Mouse (Mus musculus) lung, postnatal 14 days (tissue): ENCODE results near the gene Apcs.

Experiments used
- DNase-seq: peaks from one replicate; pipeline ENCODE4 v3.0.0; 2021

Gene Apcs

DNA sequence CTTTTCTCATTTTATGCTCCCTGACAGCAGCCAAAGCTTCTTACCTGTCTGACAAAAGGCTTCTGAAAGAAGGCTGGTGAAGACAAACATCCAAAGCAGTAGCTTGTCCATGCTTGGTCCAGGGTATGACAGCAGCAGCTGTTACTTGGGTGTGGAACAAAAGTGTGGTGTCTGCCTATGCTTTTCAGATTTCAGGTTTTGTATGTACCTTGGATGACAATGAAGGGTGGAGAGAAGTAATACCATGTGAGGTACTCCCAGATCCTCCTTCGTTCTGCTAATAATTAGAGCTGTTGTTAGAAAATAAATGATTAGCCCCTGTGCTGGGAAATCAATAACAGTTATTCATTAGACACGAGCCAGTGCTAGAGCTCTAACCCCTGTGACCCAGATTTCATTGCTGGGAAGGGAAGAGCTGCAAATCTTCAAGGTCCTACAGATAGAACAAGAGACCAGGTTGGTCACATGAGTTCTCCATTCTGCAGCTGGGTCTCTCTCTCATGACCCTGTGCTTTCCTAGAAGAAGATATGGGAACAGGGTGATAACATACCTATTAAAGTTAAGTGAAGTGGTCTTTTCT lies at the start of gene Apcs:
Apcs (minus strand) TSS at position 265 of the 581 bp plus-strand sequence.
- DNase-seq: no peak

DNA sequence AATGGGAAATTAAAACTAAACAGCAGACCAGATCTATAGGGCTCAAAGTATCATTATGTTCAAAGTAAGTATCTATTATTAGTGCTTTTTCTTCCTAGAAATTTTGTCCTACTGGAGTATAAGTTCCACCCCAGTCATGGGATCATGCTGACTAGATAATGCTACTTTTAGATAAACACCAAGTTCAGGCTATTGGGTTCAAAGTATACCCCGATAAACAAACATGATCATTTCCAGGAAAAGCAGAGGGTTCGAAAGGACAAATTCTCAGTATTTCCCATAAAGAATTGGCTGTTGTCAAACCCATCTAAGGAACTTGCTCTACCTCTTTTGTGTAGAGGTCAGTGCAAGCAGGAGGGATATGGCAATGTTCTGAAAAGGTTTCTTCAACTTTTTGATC lies 37.4 kb upstream of the Apcs start:
- no peak for DNase-seq

DNA sequence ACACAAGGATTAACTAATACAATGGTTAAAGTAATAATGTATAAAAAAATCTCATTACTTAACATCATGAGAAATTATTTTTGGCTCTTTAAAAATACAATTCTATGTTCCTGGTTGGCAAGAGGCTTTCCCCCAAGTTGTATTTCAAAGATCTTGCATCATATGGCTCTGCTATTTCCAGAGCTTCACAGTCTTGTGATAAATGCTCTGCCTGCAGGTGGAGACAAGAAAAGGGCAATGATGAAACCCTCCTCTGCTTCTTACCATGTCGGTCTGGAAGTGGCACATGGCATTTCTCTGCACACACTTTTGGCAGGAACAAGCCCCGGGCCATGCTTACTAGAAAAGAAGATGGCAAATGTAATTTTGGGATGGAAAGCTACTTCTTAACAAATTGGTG lies 23.6 kb upstream of the Apcs start:
- no peak for DNase-seq

DNA sequence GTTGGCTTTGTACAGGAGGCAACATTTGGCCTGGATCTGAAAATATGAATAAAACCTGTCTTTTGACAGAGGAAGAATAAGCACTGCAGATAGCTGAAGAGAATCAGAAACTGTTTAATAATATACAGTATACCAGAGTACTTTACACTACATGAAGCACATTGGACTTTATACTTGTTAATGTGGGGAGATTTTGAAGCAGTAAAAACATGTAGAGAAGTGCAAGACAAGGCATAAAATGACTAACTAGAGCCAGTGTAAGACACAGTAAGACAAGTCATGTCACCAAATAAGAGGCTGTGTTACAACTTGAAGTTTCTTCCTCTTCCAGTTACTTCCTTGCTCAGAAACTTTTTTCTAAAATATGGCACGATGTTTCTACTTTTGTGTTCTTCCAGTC lies 22.3 kb upstream of the Apcs start:
- DNase-seq: no peak

DNA sequence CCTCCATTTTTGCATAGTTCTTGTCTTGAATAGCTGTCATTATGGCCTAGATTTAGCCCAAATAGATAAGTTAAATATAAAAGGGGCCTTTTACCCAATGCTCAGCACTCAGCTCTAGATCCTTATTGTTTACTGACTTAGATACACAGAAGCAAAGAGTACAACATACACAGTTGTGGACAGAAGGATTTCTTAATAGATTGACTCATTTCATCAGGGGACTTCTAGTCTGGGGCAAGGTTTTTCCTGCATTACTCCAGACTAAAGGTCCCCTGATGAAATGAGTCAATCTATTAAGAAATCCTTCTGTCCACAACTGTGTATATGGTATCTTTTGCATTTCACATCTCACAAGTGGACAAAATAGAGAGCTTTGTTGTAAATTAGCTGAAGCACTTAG lies 8.5 kb upstream of the Apcs start:
- no peak for DNase-seq

DNA sequence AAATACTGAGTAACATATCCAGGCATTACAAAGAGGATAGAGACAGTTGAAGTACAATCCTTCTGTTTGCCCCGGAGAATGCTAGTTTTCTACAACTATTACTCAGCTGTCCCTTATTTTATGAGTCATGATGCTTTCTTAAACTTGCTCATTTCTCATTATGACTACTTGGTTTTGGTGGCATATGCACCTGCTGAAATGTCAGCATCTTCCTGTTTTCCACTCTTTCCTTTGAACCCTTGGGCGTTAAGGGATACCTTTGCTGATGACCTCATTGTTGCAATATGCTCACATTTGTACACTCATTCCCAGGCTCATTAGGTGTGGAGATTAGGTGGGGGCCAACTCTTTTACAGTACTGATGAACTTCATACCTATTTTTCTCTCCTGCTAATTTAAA lies 594 bp upstream of the Apcs start:
- no peak for DNase-seq

DNA sequence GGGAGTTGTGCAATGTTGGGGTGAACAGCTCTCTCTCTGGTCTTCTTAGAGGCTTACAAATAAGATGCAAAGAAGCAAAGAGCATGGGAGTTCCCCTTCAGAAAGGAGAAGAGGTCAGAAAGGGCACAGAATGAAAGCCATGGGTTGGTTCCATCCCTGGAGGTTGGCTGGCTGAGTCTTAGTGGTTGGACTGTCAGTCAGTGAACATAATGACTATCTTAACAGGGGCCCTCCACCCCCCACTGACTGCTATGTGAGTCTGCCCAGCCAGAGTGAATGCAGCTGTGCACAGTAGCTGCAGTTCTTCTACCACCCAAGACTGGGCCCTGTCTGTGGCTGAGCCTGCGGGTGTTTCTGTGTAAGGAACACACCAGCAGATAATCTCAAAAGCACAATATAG lies 18.2 kb downstream of the Apcs start:
- no peak for DNase-seq

DNA sequence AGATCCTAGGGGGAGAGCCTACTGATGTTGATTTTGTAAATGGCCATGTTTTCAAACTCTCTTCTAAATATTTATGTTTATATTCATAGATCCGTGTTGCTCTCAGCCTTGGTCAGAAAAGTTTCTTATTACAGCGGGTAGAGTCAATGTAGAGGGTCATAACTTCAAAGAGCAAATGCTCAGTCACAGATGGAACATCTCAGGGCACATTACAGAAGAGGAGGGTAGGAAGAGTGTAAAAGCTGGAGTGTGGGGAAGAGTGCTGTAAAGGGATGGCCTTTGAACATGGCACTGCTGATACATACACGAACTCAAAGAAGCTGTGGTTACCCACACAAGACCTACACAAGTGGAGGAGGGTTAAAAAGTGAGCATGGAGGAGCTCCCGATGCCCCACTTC lies 19.6 kb downstream of the Apcs start:
- DNase-seq: no peak

DNA sequence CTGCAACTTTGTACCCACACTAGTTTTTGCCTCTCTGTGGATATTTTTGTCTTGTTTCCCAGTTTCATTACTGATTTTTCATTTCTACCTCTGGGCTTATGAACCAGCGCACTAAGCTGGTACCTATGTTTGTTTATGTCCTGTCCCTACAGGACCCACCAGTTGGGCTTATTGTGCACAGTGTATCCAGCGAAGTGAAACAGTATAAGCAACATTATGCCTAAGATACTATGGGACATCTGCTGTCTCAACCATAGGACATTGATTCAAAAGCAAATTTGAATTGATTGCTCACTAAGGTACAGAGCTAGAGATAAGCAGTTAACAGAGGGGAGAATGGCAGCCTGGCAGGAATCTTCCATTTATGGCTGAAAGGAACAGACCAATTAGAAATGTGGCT lies 46.7 kb downstream of the Apcs start:
- no peak for DNase-seq

DNA sequence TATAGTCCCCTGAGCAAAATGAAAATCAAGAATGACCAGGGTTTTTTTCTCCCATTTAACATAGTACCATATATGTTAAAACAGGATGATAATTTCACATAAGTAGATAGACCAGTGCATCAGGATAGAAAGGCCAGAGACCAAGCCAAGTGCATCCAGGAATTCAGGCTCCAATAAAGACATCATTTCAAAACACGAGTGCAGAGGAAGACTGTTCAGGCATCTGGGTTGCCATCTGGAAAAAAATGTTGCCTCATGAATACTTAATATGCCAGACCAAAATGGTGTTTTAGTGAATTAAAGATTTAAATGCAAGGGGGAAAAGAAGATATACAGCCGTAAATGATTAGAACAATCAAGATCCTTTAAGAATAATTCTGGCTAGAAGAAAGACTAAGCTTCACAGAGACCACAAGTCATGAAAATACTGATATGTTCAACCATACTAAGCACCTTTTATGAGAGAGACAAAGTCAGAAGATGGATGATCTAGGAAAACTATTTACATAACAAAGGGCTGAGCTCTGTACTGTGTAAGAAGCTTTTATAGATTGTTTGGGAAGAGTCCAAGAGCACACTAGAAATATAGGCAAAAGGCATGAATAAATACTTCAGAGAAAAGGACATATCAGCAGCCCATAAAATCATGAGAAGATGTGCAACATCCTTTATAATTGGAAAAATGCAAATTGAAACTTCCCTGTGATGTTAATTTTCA lies 47.6 kb downstream of the Apcs start:
- no peak for DNase-seq
